Comparison of ENCODE assay signal across 9 mouse cellular contexts in genomic region chr3:89390699-89391662, GRCm38 (mm10). TPM values are rescaled to one million over a fixed set of nuclear protein-coding genes. Genes with fewer than 3 reads are reported as not detected.
DNase-seq lines count a peak whose midpoint lies in the region; ATAC-seq lines count a peak whose summit lies in the region.
"Had no signal": no experiment of that assay in that cellular context is flagged by ENCODE, and none has a peak within 500 bp of the region (broad histone marks: within the 10 kb centered on the region; RNA-seq: fewer than 3 reads in every experiment).

No protein-coding gene starts in this region.

- H3K27me3 ChIP-seq in megakaryocyte, embryonic 14.5 days (replicated peaks), result peaks cover 2% of the 10 kb centered on the region
- no peaks in the 10 kb centered on the region for H3K27me3 ChIP-seq in heart, embryonic 12.5 days (replicated peaks)
- H3K27me3 ChIP-seq in limb, embryonic 11.5 days (ENCODE audit: control insufficient read depth, insufficient read depth, low read length), result peaks cover 6% of the 10 kb centered on the region; the same call in 1 of the 2 replicates
- H3K27me3 ChIP-seq in neural tube, embryonic 15.5 days (replicated peaks), result peaks cover 19% of the 10 kb centered on the region

- intact Hi-C loops in left cerebral cortex, postnatal 25 days (cut with DNase I), result no loop called here

- H3K4me1 ChIP-seq in megakaryocyte, embryonic 14.5 days, result peaks cover 72% of the 10 kb centered on the region
- H3K4me1 ChIP-seq in brown adipose tissue, adult 24 weeks (ENCODE audit: control insufficient read depth, insufficient read depth, insufficient read length, low read length), result peaks cover 11% of the 10 kb centered on the region
- H3K4me1 ChIP-seq in heart, embryonic 12.5 days (replicated peaks), result peaks cover 43% of the 10 kb centered on the region
- peaks cover 39% of the 10 kb centered on the region for H3K4me1 ChIP-seq in limb, embryonic 11.5 days (ENCODE audit: control insufficient read depth, insufficient read depth, low read length)
- peaks cover 63% of the 10 kb centered on the region for H3K4me1 ChIP-seq in neural tube, embryonic 15.5 days

- DNase-seq in limb, embryonic 11.5 days (ENCODE audit: low spot score), result no peak
- no peak for DNase-seq in left cerebral cortex, adult 18-20 months (ENCODE audit: low spot score in 2 of 2)
- DNase-seq in left cerebral cortex, postnatal 25 days (ENCODE audit: low spot score in 2 of 2), result no peak

- no peaks in the 10 kb centered on the region for H3K9me3 ChIP-seq in megakaryocyte, embryonic 14.5 days
- no peaks in the 10 kb centered on the region for H3K9me3 ChIP-seq in heart, embryonic 12.5 days (replicated peaks)
- no peaks in the 10 kb centered on the region for H3K9me3 ChIP-seq in limb, embryonic 11.5 days (ENCODE audit: control insufficient read depth, low read length)
- no peaks in the 10 kb centered on the region for H3K9me3 ChIP-seq in neural tube, embryonic 15.5 days (replicated peaks)

- peak overlapping the region; percentile 97 for H3K4me3 ChIP-seq in megakaryocyte, embryonic 14.5 days (replicated peaks)
- peak overlapping the region; percentile 82 for H3K4me3 ChIP-seq in brown adipose tissue, adult 24 weeks (ENCODE audit: insufficient read depth, low read depth, low read length)
- H3K4me3 ChIP-seq in heart, embryonic 12.5 days, result peak overlapping the region; percentile 78
- H3K4me3 ChIP-seq in limb, embryonic 11.5 days (ENCODE audit: low read depth, low read length), result peak overlapping the region; percentile 50
- H3K4me3 ChIP-seq in neural tube, embryonic 15.5 days (replicated peaks), result peak overlapping the region; percentile 48

- peak overlapping the region; percentile 100 for H3K4me2 ChIP-seq in heart, embryonic 12.5 days
- H3K4me2 ChIP-seq in limb, embryonic 11.5 days (ENCODE audit: low read depth, severe bottlenecking), result peak overlapping the region; percentile 99
- peak overlapping the region; percentile 97 for H3K4me2 ChIP-seq in neural tube, embryonic 15.5 days

- no peak for ATAC-seq in megakaryocyte, adult 5-6 weeks (ENCODE audit: poor library complexity, severe bottlenecking)
- no peak for ATAC-seq in heart, embryonic 12.5 days (ENCODE audit: insufficient number of reproducible peaks, low FRiP score)
- ATAC-seq in limb, embryonic 11.5 days (ENCODE audit: insufficient number of reproducible peaks, low FRiP score, low TSS enrichment, low read depth), result no peak
- ATAC-seq in neural tube, embryonic 15.5 days (ENCODE audit: low FRiP score), result no peak

- WGBS in heart, embryonic 12.5 days, result 11% methylated on average over 19 of the region's 19 CpGs
- 9% methylated on average over 19 of the region's 19 CpGs for WGBS in limb, embryonic 11.5 days
- whole genome bisulfite sequencing in neural tube, embryonic 15.5 days, result 13% methylated on average over 18 of the region's 19 CpGs

- H3K27ac ChIP-seq in brown adipose tissue, adult 24 weeks (replicated peaks; ENCODE audit: low read depth, low read length), result peak overlapping the region; percentile 93
- H3K27ac ChIP-seq in heart, embryonic 12.5 days (ENCODE audit: poor library complexity, severe bottlenecking), result peak overlapping the region; percentile 25; the same call in 1 of the 2 replicates
- no peak overlapping the region for H3K27ac ChIP-seq in limb, embryonic 11.5 days (replicated peaks; ENCODE audit: low read depth, low read length)
- no peak overlapping the region for H3K27ac ChIP-seq in neural tube, embryonic 15.5 days (replicated peaks)

- H3K36me3 ChIP-seq in megakaryocyte, embryonic 14.5 days (replicated peaks; ENCODE audit: low read length), result peaks cover 38% of the 10 kb centered on the region
- no peaks in the 10 kb centered on the region for H3K36me3 ChIP-seq in heart, embryonic 12.5 days
- H3K36me3 ChIP-seq in limb, embryonic 11.5 days (ENCODE audit: control insufficient read depth, insufficient read depth, low read length), result no peaks in the 10 kb centered on the region
- no peaks in the 10 kb centered on the region for H3K36me3 ChIP-seq in neural tube, embryonic 15.5 days

- peak overlapping the region; percentile 84 for H3K9ac ChIP-seq in heart, embryonic 12.5 days
- no peak overlapping the region for H3K9ac ChIP-seq in limb, embryonic 11.5 days (ENCODE audit: low read length)
- peak overlapping the region; percentile 52 for H3K9ac ChIP-seq in neural tube, embryonic 15.5 days (replicated peaks)

RNA-seq across cellular contexts. Expression of gene Zbtb7b, which starts 3.6 kb away (rescaled TPM):
- polyA plus RNA-seq in megakaryocyte, embryonic 14.5 days (2012; ENCODE audit: insufficient read depth, low replicate concordance), result 76.2 and 120 TPM in 2 replicates
- 38.9 and 41.1 TPM in 2 replicates for total RNA-seq in megakaryocyte, adult 5-6 weeks (2015)
- total RNA-seq in megakaryocyte, adult 5-6 weeks (2017), result 63.8 and 71.3 TPM in 2 replicates
- polyA plus RNA-seq in brown adipose tissue, adult 24 weeks (2012; ENCODE audit: insufficient read depth, insufficient read length, missing spikeins), result 93.2 and 121 TPM in 2 replicates
- 1.6 and 1.8 TPM in 2 replicates for polyA plus RNA-seq in heart, embryonic 12.5 days (2016; fragmentation: Nextera tagmentation; extraction: Ambion mirVana)
- polyA plus RNA-seq in limb, embryonic 11.5 days (2014; fragmentation: Nextera tagmentation; extraction: Ambion mirVana), result 0.41 and 0.45 TPM in 2 replicates
- polyA plus RNA-seq in neural tube, embryonic 15.5 days (2015; fragmentation: Nextera tagmentation; extraction: Ambion mirVana), result 0.73 and 1.5 TPM in 2 replicates
- 10 to 100 TPM; 13.6 to 15.5 TPM for total RNA-seq in left cerebral cortex, adult 18-20 months (2021)
- 10 to 100 TPM; 11.9 to 14.8 TPM for total RNA-seq in left cerebral cortex, postnatal 25 days (2021)

RNA-seq across cellular contexts. Expression of gene Lenep, which starts 11.6 kb away (rescaled TPM):
- polyA plus RNA-seq in megakaryocyte, embryonic 14.5 days (2012; ENCODE audit: insufficient read depth, low replicate concordance), result 0.31 and 0.95 TPM in 2 replicates
- 1.6 and 2.3 TPM in 2 replicates for total RNA-seq in megakaryocyte, adult 5-6 weeks (2015)
- 0.37 and 0.44 TPM in 2 replicates for total RNA-seq in megakaryocyte, adult 5-6 weeks (2017)
- polyA plus RNA-seq in brown adipose tissue, adult 24 weeks (2012; ENCODE audit: insufficient read depth, insufficient read length, missing spikeins), result 1.3 TPM in 1 of 2 replicates, not detected in the other
- 0.54 TPM in 1 of 2 replicates, not detected in the other for polyA plus RNA-seq in heart, embryonic 12.5 days (2016; fragmentation: Nextera tagmentation; extraction: Ambion mirVana)
- 0.61 TPM in 1 of 2 replicates, not detected in the other for polyA plus RNA-seq in limb, embryonic 11.5 days (2014; fragmentation: Nextera tagmentation; extraction: Ambion mirVana)
- 0.18 and 2.1 TPM in 2 replicates for polyA plus RNA-seq in neural tube, embryonic 15.5 days (2015; fragmentation: Nextera tagmentation; extraction: Ambion mirVana)
- 1 to 10 TPM; 3.8 to 6.4 TPM for total RNA-seq in left cerebral cortex, adult 18-20 months (2021)
- 1 to 10 TPM in 1 of 2 experiments, not detected in 1; 3.0 TPM for total RNA-seq in left cerebral cortex, postnatal 25 days (2021)
- total RNA-seq: common myeloid progenitor, adult 5-6 weeks had no signal

RNA-seq across cellular contexts. Expression of gene Flad1, which starts 20.7 kb away (rescaled TPM):
- 23.1 and 23.4 TPM in 2 replicates for polyA plus RNA-seq in megakaryocyte, embryonic 14.5 days (2012; ENCODE audit: insufficient read depth, low replicate concordance)
- 9.7 and 11.6 TPM in 2 replicates for total RNA-seq in megakaryocyte, adult 5-6 weeks (2015)
- 10.8 and 11.8 TPM in 2 replicates for total RNA-seq in megakaryocyte, adult 5-6 weeks (2017)
- 33.4 and 60.7 TPM in 2 replicates for polyA plus RNA-seq in brown adipose tissue, adult 24 weeks (2012; ENCODE audit: insufficient read depth, insufficient read length, missing spikeins)
- polyA plus RNA-seq in heart, embryonic 12.5 days (2016; fragmentation: Nextera tagmentation; extraction: Ambion mirVana), result 31.7 and 32.5 TPM in 2 replicates
- 19.0 and 21.9 TPM in 2 replicates for polyA plus RNA-seq in limb, embryonic 11.5 days (2014; fragmentation: Nextera tagmentation; extraction: Ambion mirVana)
- 32.7 and 33.1 TPM in 2 replicates for polyA plus RNA-seq in neural tube, embryonic 15.5 days (2015; fragmentation: Nextera tagmentation; extraction: Ambion mirVana)
- total RNA-seq in left cerebral cortex, adult 18-20 months (2021), result 10 to 100 TPM; 31.6 to 36.0 TPM
- 10 to 100 TPM; 32.6 to 32.9 TPM for total RNA-seq in left cerebral cortex, postnatal 25 days (2021)

RNA-seq across cellular contexts. Expression of gene Dcst1, which starts 25.9 kb away (rescaled TPM):
- polyA plus RNA-seq in megakaryocyte, embryonic 14.5 days (2012; ENCODE audit: insufficient read depth, low replicate concordance), result not detected in 2 replicates
- 0.14 TPM in 1 of 2 replicates, not detected in the other for total RNA-seq in megakaryocyte, adult 5-6 weeks (2015)
- not detected in 2 replicates for total RNA-seq in megakaryocyte, adult 5-6 weeks (2017)
- 0.75 TPM in 1 of 2 replicates, not detected in the other for polyA plus RNA-seq in brown adipose tissue, adult 24 weeks (2012; ENCODE audit: insufficient read depth, insufficient read length, missing spikeins)
- polyA plus RNA-seq in heart, embryonic 12.5 days (2016; fragmentation: Nextera tagmentation; extraction: Ambion mirVana), result 0.09 TPM in 1 of 2 replicates, not detected in the other
- 0.37 and 0.44 TPM in 2 replicates for polyA plus RNA-seq in limb, embryonic 11.5 days (2014; fragmentation: Nextera tagmentation; extraction: Ambion mirVana)
- polyA plus RNA-seq in neural tube, embryonic 15.5 days (2015; fragmentation: Nextera tagmentation; extraction: Ambion mirVana), result 0.86 and 1.2 TPM in 2 replicates
- total RNA-seq in left cerebral cortex, adult 18-20 months (2021), result not detected
- total RNA-seq in left cerebral cortex, postnatal 25 days (2021), result not detected

RNA-seq across cellular contexts. Expression of gene Cks1b, which starts 27.2 kb away (rescaled TPM):
- 16.4 and 53.9 TPM in 2 replicates for polyA plus RNA-seq in megakaryocyte, embryonic 14.5 days (2012; ENCODE audit: insufficient read depth, low replicate concordance)
- total RNA-seq in megakaryocyte, adult 5-6 weeks (2015), result 157 and 174 TPM in 2 replicates
- total RNA-seq in megakaryocyte, adult 5-6 weeks (2017), result 126 and 134 TPM in 2 replicates
- polyA plus RNA-seq in brown adipose tissue, adult 24 weeks (2012; ENCODE audit: insufficient read depth, insufficient read length, missing spikeins), result 5.9 and 10.9 TPM in 2 replicates
- 355 and 356 TPM in 2 replicates for polyA plus RNA-seq in heart, embryonic 12.5 days (2016; fragmentation: Nextera tagmentation; extraction: Ambion mirVana)
- polyA plus RNA-seq in limb, embryonic 11.5 days (2014; fragmentation: Nextera tagmentation; extraction: Ambion mirVana), result 774 and 797 TPM in 2 replicates
- 79.3 and 153 TPM in 2 replicates for polyA plus RNA-seq in neural tube, embryonic 15.5 days (2015; fragmentation: Nextera tagmentation; extraction: Ambion mirVana)
- total RNA-seq in left cerebral cortex, adult 18-20 months (2021), result 1 to 10 TPM; 2.2 to 2.7 TPM
- total RNA-seq in left cerebral cortex, postnatal 25 days (2021), result 1 to 10 TPM; 1.9 to 3.1 TPM

Comparison
In these comparisons a context has a peak if more than half of its experiments do, and no peak if none do; other contexts are left out.
1. H3K27ac ChIP-seq: peak in brown adipose tissue, adult 24 weeks (single experiment) and heart, embryonic 12.5 days (single experiment); none in limb, embryonic 11.5 days (single experiment) and neural tube, embryonic 15.5 days (single experiment).
2. RNA of gene Zbtb7b, which starts 3.6 kb away (polyA plus RNA-seq): 93.2 to 121 TPM in brown adipose tissue, adult 24 weeks and 76.2 to 120 TPM in megakaryocyte, embryonic 14.5 days; 1.6 to 1.8 TPM in heart, embryonic 12.5 days, 0.73 to 1.5 TPM in neural tube, embryonic 15.5 days and 0.41 to 0.45 TPM in limb, embryonic 11.5 days; every median in the first group is over 10 times any median in the second.
3. Peak in every context shown above with its lines, with median percentiles within 50 percentile points of each other: H3K4me3 ChIP-seq and H3K4me2 ChIP-seq.